Comparison of ENCODE assay signal across 9 mouse cellular contexts in genomic region chr3:90118132-90118790, GRCm38 (mm10). TPM values are rescaled to one million over a fixed set of nuclear protein-coding genes. Genes with fewer than 3 reads are reported as not detected.
DNase-seq lines count a peak whose midpoint lies in the region; ATAC-seq and TF ChIP-seq lines count a peak whose summit lies in the region.
"Had no signal": no experiment of that assay in that cellular context is flagged by ENCODE, and none has a peak within 500 bp of the region (broad histone marks: within the 10 kb centered on the region; RNA-seq: fewer than 3 reads in every experiment).

No protein-coding gene starts in this region.

- H3K27me3 ChIP-seq in heart, adult 2 months (ENCODE audit: control insufficient read depth, insufficient read depth, low read length), result no peaks in the 10 kb centered on the region
- H3K27me3 ChIP-seq in forebrain, embryonic 12.5 days, result no peaks in the 10 kb centered on the region
- H3K27me3 ChIP-seq: liver, embryonic 13.5 days had no signal

- H3K27ac ChIP-seq in heart, adult 2 months, result no peak overlapping the region
- no peak overlapping the region for H3K27ac ChIP-seq in forebrain, embryonic 12.5 days
- H3K27ac ChIP-seq: liver, embryonic 13.5 days had no signal

- TF ChIP-seq POLR2A in heart, adult 2 months (IDR thresholded peaks at IDR 0.05; ENCODE audit: insufficient read depth, low read depth, low read length), result no peak

- H3K4me2 ChIP-seq in forebrain, embryonic 12.5 days, result no peak overlapping the region
- H3K4me2 ChIP-seq: liver, embryonic 13.5 days had no signal

- H3K9me3 ChIP-seq in forebrain, embryonic 12.5 days, result no peaks in the 10 kb centered on the region
- H3K9me3 ChIP-seq: liver, embryonic 13.5 days had no signal

- no peak overlapping the region for H3K4me3 ChIP-seq in heart, adult 2 months
- no peak overlapping the region for H3K4me3 ChIP-seq in forebrain, embryonic 12.5 days (replicated peaks)
- H3K4me3 ChIP-seq: liver, embryonic 13.5 days had no signal

- DNase-seq in heart, adult 2 months, result peak; percentile 45 to 59
- DNase-seq in heart, adult 11 months, result no peak
- DNase-seq in adipocyte (ENCODE audit: low spot score), result peak; percentile 77
- DNase-seq in gastrocnemius, postnatal 36 days, result peak; percentile 19 to 37
- peak; percentile 60 for DNase-seq in lung, postnatal 36 days
- DNase-seq in spleen, postnatal 36 days (ENCODE audit: low spot score in 2 of 2), result no peak
- no peak for DNase-seq in retina, embryonic 14.5 days (ENCODE audit: low spot score)
- DNase-seq: liver, embryonic 13.5 days had no signal

- no peak for ATAC-seq in forebrain, embryonic 12.5 days (ENCODE audit: low FRiP score)

- no peaks in the 10 kb centered on the region for H3K36me3 ChIP-seq in heart, adult 2 months (ENCODE audit: control insufficient read depth, insufficient read depth, low read length)
- no peaks in the 10 kb centered on the region for H3K36me3 ChIP-seq in forebrain, embryonic 12.5 days (replicated peaks)
- H3K36me3 ChIP-seq: liver, embryonic 13.5 days had no signal

- H3K4me1 ChIP-seq in heart, adult 2 months (ENCODE audit: control insufficient read depth, insufficient read depth, low read length), result no peaks in the 10 kb centered on the region
- H3K4me1 ChIP-seq in forebrain, embryonic 12.5 days, result no peaks in the 10 kb centered on the region
- H3K4me1 ChIP-seq: liver, embryonic 13.5 days had no signal

- 70% methylated on average over 13 of the region's 13 CpGs for WGBS in heart, adult 2 months
- WGBS in forebrain, embryonic 12.5 days, result 94% methylated on average over 13 of the region's 13 CpGs

- no peak for TF ChIP-seq CTCF in heart, adult 2 months (IDR thresholded peaks at IDR 0.05)

- H3K9ac ChIP-seq in heart, adult 2 months (ENCODE audit: low read depth, low read length), result no peak overlapping the region
- H3K9ac ChIP-seq in forebrain, embryonic 12.5 days, result no peak overlapping the region
- H3K9ac ChIP-seq: liver, embryonic 13.5 days had no signal

- H3K79me2 ChIP-seq in heart, adult 2 months (replicated peaks; ENCODE audit: control insufficient read depth, insufficient read depth, low read length), result no peaks in the 10 kb centered on the region

- intact Hi-C loops in heart, adult 2 months (cut with DNase I), result no loop called here
- intact Hi-C loops in gastrocnemius, postnatal 36 days (cut with DNase I), result no loop called here

- TF ChIP-seq EP300 in heart, adult 2 months (IDR thresholded peaks at IDR 0.05; ENCODE audit: insufficient read depth, low read depth, low read length), result no peak

RNA-seq across cellular contexts. Expression of gene Nup210l, which starts 14.3 kb away (rescaled TPM):
- total RNA-seq in heart, adult 2 months (2021), result under 1 TPM; 0.11 to 0.13 TPM
- polyA plus RNA-seq in heart, adult 2 months (2012; rRNA removed), result 0.14 and 0.29 TPM in 2 replicates
- total RNA-seq in gastrocnemius, postnatal 36 days (2021), result under 1 TPM in 1 of 2 experiments, not detected in 1; 0.05 TPM
- 0.50 and 0.69 TPM in 2 replicates for polyA plus RNA-seq in forebrain, embryonic 12.5 days (2016; fragmentation: Nextera tagmentation; extraction: Ambion mirVana)

RNA-seq across cellular contexts. Expression of gene Tpm3, which starts 45.8 kb away (rescaled TPM):
- total RNA-seq in heart, adult 2 months (2021), result 10 to 100 TPM; 42.2 to 44.5 TPM
- 48.9 and 60.5 TPM in 2 replicates for polyA plus RNA-seq in heart, adult 2 months (2012; rRNA removed)
- total RNA-seq in gastrocnemius, postnatal 36 days (2021), result 100 to 1,000 TPM; 150 to 798 TPM
- polyA plus RNA-seq in forebrain, embryonic 12.5 days (2016; fragmentation: Nextera tagmentation; extraction: Ambion mirVana), result 496 and 499 TPM in 2 replicates

Comparison
In these comparisons a context has a peak if more than half of its experiments do, and no peak if none do; other contexts are left out.
1. DNase-seq: peak in heart, adult 2 months (2 of 2), adipocyte (single experiment), gastrocnemius, postnatal 36 days (2 of 2) and lung, postnatal 36 days (single experiment); none in heart, adult 11 months (single experiment), spleen, postnatal 36 days (0 of 2) and retina, embryonic 14.5 days (single experiment).